Mouse (Mus musculus): ENCODE data around the gene Homer2.
A peak's percentile ranks its signal among the peaks of the same experiment; 100 is the strongest.

Gene Homer2

GRCm38 (mm10) chr7:81707471-81708140 is at the start of gene Homer2:
TSS of gene Homer2 (minus strand) at chr7:81707527.
- no peak for DNase-seq (ENCODE audit: low read depth, low spot score)

GRCm38 (mm10) chr7:81747956-81748355 is 40.6 kb upstream of the Homer2 start:
- no peak for DNase-seq (ENCODE audit: low read depth, low spot score)

- DNase-seq (ENCODE audit: low read depth, low spot score): peak; percentile 60
Measured at GRCm38 (mm10) chr7:81744145-81744544, 36.8 kb upstream of the Homer2 start.

- no peak for DNase-seq (ENCODE audit: low read depth, low spot score)
Measured at GRCm38 (mm10) chr7:81740010-81740409, 32.7 kb upstream of the Homer2 start.

- no peak for DNase-seq (ENCODE audit: low read depth, low spot score)
Measured at GRCm38 (mm10) chr7:81738720-81739385, 31.5 kb upstream of the Homer2 start.

- no peak for DNase-seq (ENCODE audit: low read depth, low spot score)
Measured at GRCm38 (mm10) chr7:81735300-81736048, 28.1 kb upstream of the Homer2 start.

- no peak for DNase-seq (ENCODE audit: low read depth, low spot score)
Measured at GRCm38 (mm10) chr7:81732183-81733089, 25.1 kb upstream of the Homer2 start.

- no peak for DNase-seq (ENCODE audit: low read depth, low spot score)
Measured at GRCm38 (mm10) chr7:81731181-81731651, 23.9 kb upstream of the Homer2 start.

GRCm38 (mm10) chr7:81729787-81730186 is 22.5 kb upstream of the Homer2 start:
- no peak for DNase-seq (ENCODE audit: low read depth, low spot score)

- no peak for DNase-seq (ENCODE audit: low read depth, low spot score)
Measured at GRCm38 (mm10) chr7:81727716-81728115, 20.4 kb upstream of the Homer2 start.

GRCm38 (mm10) chr7:81726728-81727005 is 19.3 kb upstream of the Homer2 start:
- no peak for DNase-seq (ENCODE audit: low read depth, low spot score)

GRCm38 (mm10) chr7:81725986-81726727 is 18.8 kb upstream of the Homer2 start:
- DNase-seq (ENCODE audit: low read depth, low spot score): no peak

- no peak for DNase-seq (ENCODE audit: low read depth, low spot score)
Measured at GRCm38 (mm10) chr7:81723851-81724250, 16.5 kb upstream of the Homer2 start.

- no peak for DNase-seq (ENCODE audit: low read depth, low spot score)
Measured at GRCm38 (mm10) chr7:81721271-81721670, 13.9 kb upstream of the Homer2 start.

GRCm38 (mm10) chr7:81719216-81719661 is 11.9 kb upstream of the Homer2 start:
- DNase-seq (ENCODE audit: low read depth, low spot score): no peak

- no peak for DNase-seq (ENCODE audit: low read depth, low spot score)
Measured at GRCm38 (mm10) chr7:81718657-81719056, 11.3 kb upstream of the Homer2 start.

- DNase-seq (ENCODE audit: low read depth, low spot score): no peak
Measured at GRCm38 (mm10) chr7:81710166-81710565, 2.8 kb upstream of the Homer2 start.

- DNase-seq (ENCODE audit: low read depth, low spot score): no peak
Measured at GRCm38 (mm10) chr7:81708165-81708564, 838 bp upstream of the Homer2 start.

GRCm38 (mm10) chr7:81706416-81707391 is 623 bp downstream of the Homer2 start:
- DNase-seq (ENCODE audit: low read depth, low spot score): peak; percentile 62

GRCm38 (mm10) chr7:81706027-81706415 is 1.3 kb downstream of the Homer2 start:
- DNase-seq (ENCODE audit: low read depth, low spot score): no peak
